Mouse (Mus musculus) erythroblast, embryonic 14.5 days (primary cell): Measurements from ENCODE around the gene Apbb1ip. TPM values are rescaled to one million over a fixed set of nuclear protein-coding genes. Genes with fewer than 3 reads are reported as not detected.

ENCODE experiments used
- H3K27me3 ChIP-seq: 2 replicates; pipeline ENCODE4 v1.6.1; 2012; ENCODE audit warnings: inconsistent platforms; ENCODE audit not compliant: control insufficient read depth
- H3K36me3 ChIP-seq: 2 replicates; pipeline ENCODE4 v1.6.1; 2012; ENCODE audit warnings: mild to moderate bottlenecking, inconsistent platforms; ENCODE audit not compliant: control insufficient read depth
- H3K4me1 ChIP-seq: 2 replicates; pipeline ENCODE4 v1.6.1; 2012; ENCODE audit warnings: inconsistent platforms; ENCODE audit not compliant: control insufficient read depth
- H3K4me3 ChIP-seq: replicated peaks from 2 replicates; pipeline ENCODE3; 2012; ENCODE audit warnings: moderate library complexity, mild to moderate bottlenecking, inconsistent platforms
- H3K9me3 ChIP-seq: 2 replicates; pipeline ENCODE4 v1.6.1; 2012; ENCODE audit warnings: low read length, inconsistent platforms, mixed read lengths; ENCODE audit not compliant: control insufficient read depth
- GATA1 ChIP-seq: IDR thresholded peaks from 2 replicates; pipeline ENCODE4 v1.6.1; 2012; ENCODE audit warnings: low read length, inconsistent platforms, mixed read lengths
- TAL1 ChIP-seq: IDR thresholded peaks from 3 replicates; pipeline ENCODE4 v1.6.1; 2012; ENCODE audit warnings: low read length, inconsistent platforms, mixed read lengths
- polyA plus RNA-seq: library from polyadenylated mRNA; stranded (reverse); fragments of >175 nt; gene quantifications from 2 replicates; pipeline ENCODE4 v1.2.3, GENCODE M21; 2012

The Apbb1ip gene
- polyA plus RNA-seq, 1 experiment = 1.5 TPM

DNA sequence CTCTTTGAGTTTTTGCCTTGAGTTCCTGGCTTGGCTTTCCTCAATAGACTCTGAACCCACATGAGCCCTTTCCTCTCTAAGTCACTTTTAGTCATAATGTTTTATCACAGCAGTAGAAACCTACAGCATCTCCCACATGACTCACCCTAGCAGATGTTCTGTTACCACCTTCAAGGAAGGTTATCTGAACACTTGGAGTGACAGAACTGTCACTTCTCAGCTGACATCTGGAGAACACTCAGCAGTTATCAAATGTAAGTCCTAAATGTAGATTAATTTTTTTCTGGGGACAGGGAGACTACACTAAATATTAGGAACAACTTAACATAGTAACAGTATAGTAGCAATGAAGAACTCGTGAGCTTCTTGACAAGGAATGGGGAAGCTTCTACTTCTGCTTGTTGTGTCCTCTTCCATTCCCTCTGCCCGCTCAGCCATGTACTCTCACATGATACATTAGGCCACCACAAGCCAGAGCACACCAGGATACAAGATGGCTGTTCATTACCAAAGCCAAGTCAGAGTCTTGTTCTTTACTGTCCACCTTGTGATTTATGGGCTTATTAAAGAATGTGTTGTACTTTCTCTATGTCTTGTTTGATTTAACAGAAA, 25.6 kb downstream of the Apbb1ip start:
- H3K4me1 ChIP-seq = no peaks in the 10 kb centered on the region
- H3K4me3 ChIP-seq = no peak overlapping the region
- no peaks in the 10 kb centered on the region for H3K27me3 ChIP-seq
- peaks cover 6% of the 10 kb centered on the region for H3K9me3 ChIP-seq
- H3K36me3 ChIP-seq = peaks cover 10% of the 10 kb centered on the region
- TF ChIP-seq TAL1 (no peak), GATA1 (no peak)

DNA sequence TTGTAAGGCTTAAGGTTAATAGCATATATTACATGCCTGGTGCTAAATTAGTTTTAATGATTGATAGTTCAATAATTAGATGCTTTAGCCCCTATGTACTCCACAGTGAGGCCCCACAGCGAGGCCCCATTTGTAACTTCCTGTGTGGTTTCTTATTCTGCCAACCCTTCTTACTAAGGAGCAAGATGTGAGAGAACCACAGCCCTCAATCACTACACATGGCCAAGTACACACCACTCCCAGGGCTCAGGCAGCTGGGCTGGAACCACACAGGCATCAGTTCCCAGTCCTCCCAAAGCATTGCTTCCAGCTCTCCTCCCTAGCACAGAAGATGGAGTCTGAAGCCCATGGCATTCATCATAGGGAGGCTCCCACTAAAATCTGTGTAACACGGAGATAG, 31.7 kb downstream of the Apbb1ip start:
- peaks cover 2% of the 10 kb centered on the region; the same call in 1 of the 2 replicates for H3K36me3 ChIP-seq
- no peaks in the 10 kb centered on the region for H3K27me3 ChIP-seq
- no peak for TF ChIP-seq TAL1
- TF ChIP-seq GATA1 = no peak
- H3K9me3 ChIP-seq = no peaks in the 10 kb centered on the region
- H3K4me3 ChIP-seq = no peak overlapping the region
- H3K4me1 ChIP-seq = no peaks in the 10 kb centered on the region

DNA sequence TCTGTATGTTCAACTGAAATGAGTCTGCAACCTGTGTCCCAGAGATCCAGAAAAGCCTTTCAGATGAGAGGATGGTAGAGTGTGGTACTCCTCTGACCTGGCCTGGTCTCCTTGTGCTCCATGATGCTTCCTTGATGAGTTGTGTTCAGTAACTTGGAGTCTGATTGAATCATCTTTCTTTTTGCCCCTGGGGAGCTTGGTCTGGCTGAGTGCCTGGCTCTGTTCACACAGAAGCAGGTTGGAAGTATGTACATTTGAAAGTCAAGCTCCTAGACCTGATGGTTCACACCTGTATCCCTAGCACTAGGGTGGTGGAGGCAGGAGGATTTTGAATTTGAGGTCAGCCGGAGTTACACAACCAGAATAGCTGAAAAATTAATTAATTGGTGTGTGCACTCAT, 32.7 kb downstream of the Apbb1ip start:
- Histone ChIP-seq H3K4me3 (no peak overlapping the region), H3K27me3 (no peaks in the 10 kb centered on the region), H3K4me1 (peaks cover 4% of the 10 kb centered on the region; the same call in 1 of the 2 replicates), H3K9me3 (no peaks in the 10 kb centered on the region), H3K36me3 (no peaks in the 10 kb centered on the region; the same call in 1 of the 2 replicates)
- TF ChIP-seq GATA1 (no peak), TAL1 (no peak)

DNA sequence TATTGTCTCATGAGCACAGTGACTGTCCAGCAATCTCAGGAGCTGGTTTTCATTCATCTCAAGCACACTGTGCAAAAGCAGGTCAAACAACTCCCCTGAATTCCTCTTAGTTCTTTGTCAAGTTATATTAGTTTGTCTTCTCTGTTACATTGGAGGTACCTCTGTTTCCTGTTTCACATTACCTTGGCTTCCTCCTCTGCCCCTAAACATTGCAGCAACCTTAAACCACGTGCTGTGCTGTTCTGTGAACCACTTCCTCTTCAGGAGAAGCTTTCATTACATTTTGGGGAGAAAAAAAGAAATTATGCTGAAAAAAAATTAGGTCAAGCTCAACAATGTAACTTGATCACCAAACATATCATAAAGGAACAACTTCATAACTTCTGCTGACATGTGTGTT, 33.4 kb downstream of the Apbb1ip start:
- peaks cover 5% of the 10 kb centered on the region; the same call in 1 of the 2 replicates for H3K4me1 ChIP-seq
- H3K9me3 ChIP-seq = no peaks in the 10 kb centered on the region
- no peak for TF ChIP-seq TAL1
- TF ChIP-seq GATA1 = no peak
- no peaks in the 10 kb centered on the region for H3K27me3 ChIP-seq
- H3K4me3 ChIP-seq = no peak overlapping the region
- no peaks in the 10 kb centered on the region; the same call in 1 of the 2 replicates for H3K36me3 ChIP-seq

DNA sequence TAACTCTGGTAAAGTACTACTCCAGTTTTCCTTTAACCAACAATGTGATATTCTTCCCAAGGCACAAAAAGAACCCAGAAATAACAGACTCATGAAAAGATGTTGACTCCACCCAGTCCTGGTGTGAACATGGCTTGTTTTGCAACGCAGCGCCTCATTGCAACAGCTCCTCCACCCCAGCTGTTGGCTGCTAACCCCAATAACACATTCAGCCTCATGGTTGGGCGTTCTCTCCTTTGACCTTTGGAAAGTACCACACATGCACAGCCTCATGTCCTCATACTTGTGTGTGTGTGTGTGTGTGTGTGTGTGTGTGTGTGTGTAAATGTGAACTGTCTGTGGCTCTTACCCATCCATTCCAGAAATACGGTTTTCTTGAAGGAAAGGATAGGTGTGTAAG, 37.0 kb downstream of the Apbb1ip start:
- H3K9me3 ChIP-seq = no peaks in the 10 kb centered on the region
- H3K36me3 ChIP-seq = no peaks in the 10 kb centered on the region; the same call in 1 of the 2 replicates
- H3K4me1 ChIP-seq = peaks cover 5% of the 10 kb centered on the region
- no peaks in the 10 kb centered on the region for H3K27me3 ChIP-seq
- H3K4me3 ChIP-seq = no peak overlapping the region
- no peak for TF ChIP-seq GATA1
- no peak for TF ChIP-seq TAL1

DNA sequence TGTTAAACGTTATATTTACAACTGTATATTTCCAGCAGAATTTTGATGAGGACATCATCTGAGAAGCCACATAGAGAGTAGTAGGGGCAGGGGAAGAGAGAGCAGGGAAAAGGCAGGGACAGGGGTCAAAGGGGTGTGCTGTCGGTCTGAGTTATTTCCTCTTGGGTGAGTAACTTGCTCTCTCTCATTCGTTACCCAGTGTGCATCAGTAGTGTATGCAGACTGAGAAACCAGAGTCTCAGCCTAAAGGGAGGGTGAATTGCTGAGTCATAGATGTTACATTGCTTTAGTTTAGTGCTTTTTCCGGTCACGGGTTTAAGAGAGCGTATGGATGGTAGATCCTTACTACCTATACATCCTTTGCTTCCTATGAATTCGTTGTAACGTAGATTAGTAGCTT, 37.6 kb downstream of the Apbb1ip start:
- H3K4me1 ChIP-seq = peaks cover 5% of the 10 kb centered on the region
- H3K4me3 ChIP-seq = no peak overlapping the region
- no peaks in the 10 kb centered on the region; the same call in none of the 2 replicates for H3K36me3 ChIP-seq
- no peak for TF ChIP-seq GATA1
- no peak for TF ChIP-seq TAL1
- H3K9me3 ChIP-seq = no peaks in the 10 kb centered on the region
- no peaks in the 10 kb centered on the region for H3K27me3 ChIP-seq

DNA sequence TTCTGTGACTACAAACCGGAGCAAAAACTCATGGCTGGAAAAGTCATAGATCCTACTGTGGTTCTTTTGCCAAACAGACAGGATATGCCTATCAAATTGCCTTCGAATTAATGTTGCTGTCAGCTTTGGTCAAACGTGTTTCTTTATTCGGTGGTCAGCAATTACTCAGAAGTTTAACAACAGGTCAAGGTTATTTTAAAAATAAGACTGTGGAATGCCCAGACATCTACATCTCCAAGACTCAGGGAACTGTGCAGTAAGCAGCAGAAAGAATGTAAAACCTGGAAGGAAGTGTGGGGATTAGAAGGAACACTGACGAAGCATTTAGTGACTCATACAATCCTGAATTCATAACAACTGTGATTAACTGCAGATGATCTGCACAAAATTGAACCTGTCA, 40.0 kb downstream of the Apbb1ip start:
- Histone ChIP-seq H3K9me3 (no peaks in the 10 kb centered on the region), H3K27me3 (no peaks in the 10 kb centered on the region), H3K36me3 (peaks cover 7% of the 10 kb centered on the region), H3K4me1 (peaks cover 5% of the 10 kb centered on the region), H3K4me3 (no peak overlapping the region)
- no peak for TF ChIP-seq TAL1

DNA sequence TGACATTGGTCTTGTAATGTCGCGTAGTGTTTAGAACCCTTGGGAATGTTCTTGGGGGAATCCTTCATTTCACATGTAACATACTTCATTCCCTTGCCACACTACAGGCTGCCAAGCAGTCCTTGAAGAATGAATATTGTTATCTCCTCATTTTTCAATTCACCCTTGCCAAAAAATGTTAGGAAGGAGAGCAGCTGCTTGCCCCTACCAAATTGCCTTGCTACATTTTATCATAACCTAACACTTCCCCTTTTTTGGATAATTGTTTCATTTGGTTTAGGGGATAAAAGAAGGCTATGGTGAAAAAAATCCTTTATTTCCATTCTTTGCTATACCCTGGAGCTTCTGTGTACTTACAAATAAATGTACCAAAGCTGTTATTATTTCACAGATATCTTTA, 41.8 kb downstream of the Apbb1ip start:
- Histone ChIP-seq H3K27me3 (no peaks in the 10 kb centered on the region), H3K4me1 (peaks cover 5% of the 10 kb centered on the region), H3K4me3 (no peak overlapping the region)

DNA sequence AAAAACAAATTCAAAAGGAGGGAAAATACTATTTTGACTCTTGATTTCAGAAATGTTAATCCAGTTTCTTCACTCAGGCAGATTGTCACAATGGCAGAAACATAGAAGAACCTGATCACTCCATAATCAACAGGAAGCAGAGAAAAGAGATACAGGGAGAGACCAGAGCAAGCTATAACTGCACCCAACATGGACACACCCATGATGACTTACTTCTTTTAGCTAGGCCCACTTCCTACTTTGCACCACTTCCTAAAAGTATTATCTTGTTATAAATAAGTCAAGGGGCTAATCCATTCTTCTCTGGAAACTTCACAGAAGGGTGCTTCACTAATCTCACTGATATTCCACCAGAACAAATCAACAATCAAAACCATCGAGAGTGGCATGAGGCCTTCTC, 42.3 kb downstream of the Apbb1ip start:
- Histone ChIP-seq H3K9me3 (no peaks in the 10 kb centered on the region), H3K27me3 (no peaks in the 10 kb centered on the region), H3K4me1 (peaks cover 3% of the 10 kb centered on the region), H3K36me3 (peaks cover 10% of the 10 kb centered on the region), H3K4me3 (no peak overlapping the region)
- no peak for TF ChIP-seq TAL1
- TF ChIP-seq GATA1 = no peak

More for the DNA sequence above, 41.8 kb downstream of the Apbb1ip start:
- H3K9me3 ChIP-seq = no peaks in the 10 kb centered on the region
- no peak for TF ChIP-seq GATA1
- TF ChIP-seq TAL1 = no peak
- peaks cover 10% of the 10 kb centered on the region for H3K36me3 ChIP-seq

DNA sequence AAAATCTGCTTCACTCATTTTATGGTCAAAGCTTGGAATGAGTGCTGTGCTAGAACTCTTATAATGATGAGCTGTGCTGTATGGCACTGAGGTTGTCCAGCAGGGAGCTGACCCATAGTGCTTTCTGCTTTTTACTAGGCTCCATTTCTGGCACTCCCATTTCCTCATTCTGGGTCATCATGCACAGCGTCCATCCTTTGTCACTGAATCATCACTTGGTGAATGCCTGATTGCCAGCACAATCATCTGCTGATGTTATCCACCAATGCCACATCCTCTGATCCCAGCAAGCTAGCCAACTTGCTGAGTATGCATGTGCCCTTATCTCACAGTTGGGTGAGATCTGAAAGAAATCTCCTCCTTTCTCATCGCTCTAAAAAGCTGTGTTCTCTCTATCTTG, 48.4 kb downstream of the Apbb1ip start:
- Histone ChIP-seq H3K27me3 (no peaks in the 10 kb centered on the region), H3K4me3 (no peak overlapping the region), H3K9me3 (no peaks in the 10 kb centered on the region), H3K4me1 (no peaks in the 10 kb centered on the region), H3K36me3 (peaks cover 22% of the 10 kb centered on the region)
- no peak for TF ChIP-seq GATA1
- no peak for TF ChIP-seq TAL1
